11 mouse cellular contexts compared by ENCODE assay signal in the genomic region with DNA sequence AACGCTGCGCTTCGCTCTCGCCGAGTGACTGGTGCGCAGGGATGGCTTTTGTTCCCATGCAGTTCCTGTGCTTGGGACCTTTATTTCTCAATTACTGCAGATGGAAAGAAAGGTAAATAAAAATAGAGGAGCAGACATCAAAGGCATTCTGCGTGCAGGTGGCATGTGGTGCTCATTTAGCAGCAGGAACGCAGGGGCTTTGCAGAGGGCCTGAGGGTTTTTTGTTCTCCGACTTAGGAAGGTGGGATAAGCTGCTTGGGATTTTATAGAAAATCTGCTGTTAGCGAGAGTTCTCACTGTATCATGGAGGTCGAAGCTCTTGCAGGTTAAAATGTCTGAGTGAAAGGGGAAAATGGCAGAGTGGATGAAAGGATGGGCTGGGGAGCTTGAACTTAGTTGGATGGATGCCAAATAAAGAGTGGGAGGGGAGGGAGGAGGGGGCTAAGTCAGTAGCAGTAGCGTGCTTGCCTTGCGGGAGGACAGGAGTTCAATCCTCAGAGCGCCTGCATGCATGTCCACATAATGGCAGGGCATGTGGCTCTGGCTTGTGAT.
DNase-seq lines count a peak whose midpoint lies in the region; ATAC-seq and TF ChIP-seq lines count a peak whose summit lies in the region.
"Had no signal": no experiment of that assay in that cellular context is flagged by ENCODE, and none has a peak within 500 bp of the region (broad histone marks: within the 10 kb centered on the region; RNA-seq: fewer than 3 reads in every experiment).

No protein-coding gene starts in this region.

- no peaks in the 10 kb centered on the region for H3K9me3 ChIP-seq in heart, embryonic 16.5 days (replicated peaks; ENCODE audit: control insufficient read depth, low read length)
- no peaks in the 10 kb centered on the region for H3K9me3 ChIP-seq in embryonic facial prominence, embryonic 12.5 days
- H3K9me3 ChIP-seq in forebrain, postnatal 0 days (ENCODE audit: low read length) = no peaks in the 10 kb centered on the region
- no peaks in the 10 kb centered on the region for H3K9me3 ChIP-seq in midbrain, embryonic 12.5 days

- DNase-seq in heart, adult 8-10 months (ENCODE audit: low spot score) = no peak
- DNase-seq in forebrain, postnatal 0 days = peak; percentile 62
- DNase-seq in liver = no peak
- no peak for DNase-seq in frontal cortex, adult 2 months (ENCODE audit: extremely low spot score in 1 of 2, low spot score in 1 of 2)
- no peak for DNase-seq in cerebellum, adult 2 months
- DNase-seq: cerebellum, adult 9-10 months; kidney, adult 2 months; right cerebral cortex, adult 18-20 months had no signal

- H3K27me3 ChIP-seq in heart, embryonic 16.5 days (ENCODE audit: control insufficient read depth, insufficient read depth, low read length) = no peaks in the 10 kb centered on the region
- no peaks in the 10 kb centered on the region for H3K27me3 ChIP-seq in embryonic facial prominence, embryonic 12.5 days
- H3K27me3 ChIP-seq in forebrain, postnatal 0 days (ENCODE audit: insufficient read depth, low read length) = no peaks in the 10 kb centered on the region
- H3K27me3 ChIP-seq in midbrain, embryonic 12.5 days = no peaks in the 10 kb centered on the region
- H3K27me3 ChIP-seq in cerebellum, adult 2 months (ENCODE audit: control insufficient read depth, insufficient read depth, low read length) = no peaks in the 10 kb centered on the region

- no peak overlapping the region for H3K9ac ChIP-seq in heart, embryonic 16.5 days (ENCODE audit: low read length)
- no peak overlapping the region; the same call in 1 of the 2 replicates for H3K9ac ChIP-seq in embryonic facial prominence, embryonic 12.5 days
- peak overlapping the region; percentile 28; the same call in 1 of the 2 replicates for H3K9ac ChIP-seq in forebrain, postnatal 0 days
- H3K9ac ChIP-seq in midbrain, embryonic 12.5 days (replicated peaks) = no peak overlapping the region

- no peak for TF ChIP-seq CTCF in forebrain, postnatal 0 days (IDR thresholded peaks at IDR 0.05; ENCODE audit: low read depth)
- no peak for TF ChIP-seq CTCF in cerebellum, adult 2 months (IDR thresholded peaks at IDR 0.05; ENCODE audit: borderline replicate concordance, insufficient read depth, low read depth, low read length)

- 54% methylated on average over 14 of the region's 14 CpGs for WGBS in heart, embryonic 16.5 days
- 18% methylated on average over 14 of the region's 14 CpGs for WGBS in embryonic facial prominence, embryonic 12.5 days
- 8% methylated on average over 14 of the region's 14 CpGs for WGBS in forebrain, postnatal 0 days
- 22% methylated on average over 14 of the region's 14 CpGs for WGBS in midbrain, embryonic 12.5 days
- 41% methylated on average over 14 of the region's 14 CpGs for WGBS in cerebellum, adult 2 months

- no peak for ATAC-seq in heart, embryonic 16.5 days (replicated peaks; ENCODE audit: extremely low read depth, insufficient read depth, low FRiP score)
- no peak for ATAC-seq in embryonic facial prominence, embryonic 12.5 days (ENCODE audit: insufficient number of reproducible peaks, insufficient read depth, low FRiP score, low TSS enrichment)
- ATAC-seq in forebrain, postnatal 0 days = peak; percentile 8; the same call in 1 of the 2 replicates
- no peak for ATAC-seq in midbrain, embryonic 12.5 days (ENCODE audit: low FRiP score, low read depth)

- peaks cover 21% of the 10 kb centered on the region for H3K4me1 ChIP-seq in heart, embryonic 16.5 days (ENCODE audit: control insufficient read depth, insufficient read depth, low read length)
- H3K4me1 ChIP-seq in embryonic facial prominence, embryonic 12.5 days = peaks cover 27% of the 10 kb centered on the region
- peaks cover 4% of the 10 kb centered on the region; the same call in 1 of the 2 replicates for H3K4me1 ChIP-seq in forebrain, postnatal 0 days (ENCODE audit: insufficient read depth)
- H3K4me1 ChIP-seq in midbrain, embryonic 12.5 days = peaks cover 10% of the 10 kb centered on the region
- no peaks in the 10 kb centered on the region for H3K4me1 ChIP-seq in cerebellum, adult 2 months (ENCODE audit: control insufficient read depth, insufficient read depth, low read length)

- H3K36me3 ChIP-seq in heart, embryonic 16.5 days (ENCODE audit: control insufficient read depth, insufficient read depth) = no peaks in the 10 kb centered on the region
- no peaks in the 10 kb centered on the region for H3K36me3 ChIP-seq in embryonic facial prominence, embryonic 12.5 days
- H3K36me3 ChIP-seq in forebrain, postnatal 0 days (ENCODE audit: insufficient read depth) = no peaks in the 10 kb centered on the region
- H3K36me3 ChIP-seq in midbrain, embryonic 12.5 days = no peaks in the 10 kb centered on the region

- no peak overlapping the region for H3K4me3 ChIP-seq in heart, embryonic 16.5 days (ENCODE audit: low read length)
- no peak overlapping the region for H3K4me3 ChIP-seq in embryonic facial prominence, embryonic 12.5 days
- H3K4me3 ChIP-seq in forebrain, postnatal 0 days (ENCODE audit: low read depth, low read length) = no peak overlapping the region
- no peak overlapping the region for H3K4me3 ChIP-seq in midbrain, embryonic 12.5 days
- no peak overlapping the region for H3K4me3 ChIP-seq in cerebellum, adult 2 months (replicated peaks; ENCODE audit: insufficient read depth, low read depth, low read length)

- no peak for TF ChIP-seq POLR2A in cerebellum, adult 2 months (IDR thresholded peaks at IDR 0.05; ENCODE audit: borderline replicate concordance, insufficient read depth, low read length)

- H3K4me2 ChIP-seq in heart, embryonic 16.5 days (ENCODE audit: low read depth, low read length) = peak overlapping the region; percentile 17; the same call in 1 of the 2 replicates
- peak overlapping the region; percentile 33 for H3K4me2 ChIP-seq in embryonic facial prominence, embryonic 12.5 days (replicated peaks)
- peak overlapping the region; percentile 23 for H3K4me2 ChIP-seq in forebrain, postnatal 0 days (ENCODE audit: low read depth)
- peak overlapping the region; percentile 35 for H3K4me2 ChIP-seq in midbrain, embryonic 12.5 days (replicated peaks)

- no peak overlapping the region for H3K27ac ChIP-seq in heart, embryonic 16.5 days (ENCODE audit: low read length)
- H3K27ac ChIP-seq in embryonic facial prominence, embryonic 12.5 days = 0 out of 2 replicates have a peak overlapping the region, but pooled peaks have one; percentile 23
- peak overlapping the region; percentile 55 for H3K27ac ChIP-seq in forebrain, postnatal 0 days (ENCODE audit: low read depth, low read length)
- H3K27ac ChIP-seq in midbrain, embryonic 12.5 days (replicated peaks) = peak overlapping the region; percentile 52; the same call in 1 of the 2 replicates
- H3K27ac ChIP-seq in cerebellum, adult 2 months (ENCODE audit: insufficient read depth, low read length) = no peak overlapping the region

Comparison
In these comparisons a context has a peak if more than half of its experiments do, and no peak if none do; other contexts are left out.
1. H3K27ac ChIP-seq: peak in embryonic facial prominence, embryonic 12.5 days (single experiment), forebrain, postnatal 0 days (single experiment) and midbrain, embryonic 12.5 days (single experiment); none in heart, embryonic 16.5 days (single experiment) and cerebellum, adult 2 months (single experiment).
2. Peak in every context shown above with its lines, with median percentiles within 50 percentile points of each other: H3K4me2 ChIP-seq.